ENCODE assay signal across 25 mouse cellular contexts in the genomic region with DNA sequence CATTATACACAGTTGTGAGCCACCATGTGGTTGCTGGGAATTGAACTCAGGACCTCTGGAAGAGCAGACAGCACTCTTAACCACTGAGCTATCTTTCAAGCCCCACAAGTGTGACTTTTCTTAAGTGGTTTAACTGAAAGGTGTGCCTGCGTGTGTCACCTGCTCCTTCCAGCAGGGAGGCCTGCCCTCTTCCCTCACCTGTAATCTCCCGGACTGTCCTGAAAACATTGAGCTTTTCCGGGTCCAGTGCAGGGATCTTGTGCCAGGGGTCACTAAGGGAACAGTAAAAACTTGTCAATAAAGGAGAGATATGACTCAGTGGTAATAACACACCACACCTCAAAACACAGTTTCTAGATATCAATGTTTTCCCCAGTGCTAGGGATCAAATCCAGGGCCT.
"Had no signal": no experiment of that assay in that cellular context is flagged by ENCODE, and none has a peak within 500 bp of the region (broad histone marks: within the 10 kb centered on the region; RNA-seq: fewer than 3 reads in every experiment).

No protein-coding gene starts in this region.

- H3K4me1 ChIP-seq: forebrain, embryonic 15.5 days; hindbrain, embryonic 13.5 days; hindbrain, embryonic 15.5 days; liver, embryonic 12.5 days had no signal

- H3K27me3 ChIP-seq: forebrain, embryonic 15.5 days; heart, embryonic 15.5 days; hindbrain, embryonic 15.5 days had no signal

- H3K4me2 ChIP-seq: forebrain, embryonic 15.5 days; heart, embryonic 11.5 days; heart, embryonic 13.5 days; heart, embryonic 15.5 days; hindbrain, embryonic 13.5 days; hindbrain, embryonic 15.5 days; kidney, embryonic 15.5 days; limb, embryonic 12.5 days; liver, embryonic 12.5 days had no signal

- H3K4me3 ChIP-seq: forebrain, embryonic 15.5 days; heart, embryonic 13.5 days; heart, embryonic 15.5 days; hindbrain, embryonic 13.5 days; hindbrain, embryonic 15.5 days; kidney, embryonic 15.5 days; left cerebral cortex, adult 2 months; limb, embryonic 10.5 days; limb, embryonic 12.5 days; liver, embryonic 12.5 days had no signal

- H3K36me3 ChIP-seq: forebrain, embryonic 15.5 days; heart, embryonic 15.5 days; hindbrain, embryonic 13.5 days; hindbrain, embryonic 15.5 days; limb, embryonic 10.5 days; liver, embryonic 12.5 days had no signal

- H3K9me3 ChIP-seq: forebrain, embryonic 15.5 days; heart, embryonic 13.5 days; heart, embryonic 15.5 days; hindbrain, embryonic 13.5 days; hindbrain, embryonic 15.5 days; kidney, embryonic 15.5 days; limb, embryonic 10.5 days had no signal

- ATAC-seq: forebrain, embryonic 15.5 days; forebrain, postnatal 0 days; hindbrain, postnatal 0 days; liver, embryonic 12.5 days had no signal

- DNase-seq: forebrain, postnatal 0 days; gastrocnemius, postnatal 14 days; gastrocnemius, postnatal 36 days; heart, adult 18-20 months; kidney, adult 11 months; kidney, adult 2 months; kidney, adult 9 months; kidney, postnatal 14 days; kidney, postnatal 36 days; layer of hippocampus, adult 9-11 months; liver had no signal

- H3K27ac ChIP-seq: forebrain, embryonic 15.5 days; heart, embryonic 13.5 days; heart, embryonic 15.5 days; hindbrain, embryonic 13.5 days; hindbrain, embryonic 15.5 days; hindbrain, postnatal 0 days; kidney, embryonic 15.5 days; kidney, postnatal 0 days; left cerebral cortex, adult 2 months; limb, embryonic 10.5 days; limb, embryonic 12.5 days; liver, embryonic 12.5 days; liver, embryonic 14.5 days had no signal

- H3K9ac ChIP-seq: forebrain, embryonic 15.5 days; forebrain, postnatal 0 days; heart, embryonic 13.5 days; heart, embryonic 15.5 days; hindbrain, embryonic 13.5 days; hindbrain, embryonic 15.5 days; kidney, embryonic 15.5 days; limb, embryonic 12.5 days; liver, embryonic 12.5 days; liver, embryonic 14.5 days had no signal
